Mouse (Mus musculus) cerebellum, adult 11-12 months (tissue): ENCODE measurements around the gene Pkd1.

Source experiments
- DNase-seq: peaks from one replicate; pipeline ENCODE4 v3.0.0; 2022

The Pkd1 gene

DNA sequence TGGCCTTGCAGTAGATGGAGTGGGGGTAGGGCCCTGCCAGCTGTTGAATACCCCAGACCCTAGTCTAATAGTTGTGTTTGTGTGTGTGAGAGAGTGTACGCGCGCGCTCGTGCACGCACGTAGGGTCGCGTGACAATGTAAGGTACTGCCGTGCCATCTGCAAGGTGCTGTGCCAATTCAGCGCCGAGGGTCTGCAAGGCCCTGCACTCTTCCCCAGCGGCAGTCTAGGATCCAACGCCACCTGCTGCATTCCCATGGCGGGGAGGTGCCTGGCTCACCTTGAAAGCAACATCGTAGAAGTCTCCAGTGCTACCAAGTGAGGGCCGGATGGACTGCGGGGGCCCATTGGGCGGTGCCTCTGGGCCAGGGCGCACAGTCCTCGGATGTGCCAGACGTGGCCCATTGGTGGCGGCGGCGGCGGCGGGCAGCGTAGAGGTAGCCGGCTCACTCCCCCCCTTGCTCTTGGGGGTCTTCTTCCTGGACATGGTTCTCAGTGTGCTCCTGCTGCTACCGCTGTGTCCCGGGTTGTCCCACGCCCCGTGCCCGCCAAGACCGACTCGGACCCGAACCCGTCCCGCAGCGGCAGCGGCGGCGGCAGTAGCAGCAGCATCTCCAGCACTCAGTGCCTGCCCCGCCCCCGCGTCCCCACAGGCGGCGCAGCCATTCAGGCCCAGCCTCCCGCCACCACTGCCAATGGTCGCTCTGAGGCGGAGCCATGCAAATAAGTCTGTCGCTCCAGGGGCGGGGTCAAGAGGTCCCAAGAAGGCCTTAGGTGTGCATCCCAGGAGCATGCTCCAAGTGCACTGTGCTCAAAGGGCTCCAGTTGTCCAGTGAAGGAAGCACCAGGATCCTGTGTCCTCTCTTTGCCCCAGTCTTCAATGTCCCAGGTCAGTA lies 16.3 kb upstream of the Pkd1 start:
- DNase-seq: peak; percentile 96

DNA sequence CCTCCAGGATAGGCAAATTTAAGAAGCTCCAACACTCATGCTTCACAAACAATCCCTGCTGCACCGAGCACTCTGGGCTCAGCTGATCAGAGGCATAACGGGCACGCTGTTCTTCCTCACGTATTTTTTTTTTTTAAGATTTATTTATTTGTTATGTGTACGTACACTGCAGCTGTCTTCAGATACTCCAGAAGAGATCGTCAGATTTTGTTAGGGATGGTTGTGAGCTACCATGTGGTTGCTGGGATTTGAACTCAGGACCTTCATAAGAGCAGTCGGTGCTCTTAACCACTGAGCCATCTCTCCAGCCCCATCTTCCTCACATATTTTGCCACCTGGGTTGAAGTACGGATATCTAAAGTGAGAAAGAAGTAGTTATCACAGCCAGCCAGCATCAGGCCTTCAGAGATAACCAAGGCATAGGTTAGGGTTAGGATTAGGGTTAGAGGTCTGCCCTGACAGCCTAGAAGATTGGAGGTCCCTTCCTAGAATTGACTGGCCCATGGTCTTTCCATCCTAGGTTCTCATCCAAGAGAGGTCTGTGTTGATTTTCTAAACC lies 15.4 kb upstream of the Pkd1 start, which contains the start of gene Rab26:
Gene Rab26 (minus strand): TSS at position 51 of the 559 bp plus-strand sequence.
- DNase-seq: no peak

DNA sequence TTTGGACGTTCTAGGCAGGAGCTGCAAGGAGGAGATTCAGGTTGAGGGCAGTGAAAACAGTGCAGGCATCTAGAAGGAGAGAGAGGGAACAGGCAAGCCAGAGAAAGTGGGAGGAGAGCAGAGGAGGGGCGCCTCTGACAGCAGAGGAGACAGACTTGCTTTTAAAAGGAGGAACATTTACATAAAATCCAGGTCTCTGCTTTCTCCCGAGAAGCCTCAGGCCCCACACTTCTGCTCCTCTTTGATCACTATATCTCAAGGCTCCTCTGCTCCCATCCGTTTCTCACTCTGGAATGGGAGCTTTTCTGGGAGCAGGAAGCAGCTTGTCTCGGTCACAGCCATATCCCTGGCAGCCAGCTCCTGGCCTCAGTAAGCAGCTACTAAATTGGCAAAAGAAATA lies 14.3 kb upstream of the Pkd1 start:
- no peak for DNase-seq

DNA sequence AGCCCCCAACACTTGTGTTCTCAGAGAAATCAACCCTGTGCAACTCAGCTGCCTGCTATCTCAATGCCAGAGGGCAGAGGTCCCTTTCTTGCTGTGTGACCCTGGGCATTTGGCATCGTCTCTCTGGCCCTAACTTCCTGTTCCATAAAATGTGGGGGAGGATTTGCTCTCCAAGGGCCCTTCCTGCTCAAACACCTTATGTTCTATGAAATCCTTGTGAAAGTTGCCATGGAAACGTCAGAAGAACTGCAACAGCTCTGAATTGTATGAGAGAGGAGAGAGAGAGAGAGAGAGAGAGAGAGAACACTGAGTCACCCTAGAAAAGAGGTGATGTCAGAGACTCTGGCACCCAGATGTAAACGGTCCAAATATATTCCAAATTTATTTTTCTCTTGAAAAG lies 12.1 kb upstream of the Pkd1 start:
- no peak for DNase-seq

GRCm38 (mm10) chr17:24538950-24539349 lies 10.7 kb upstream of the Pkd1 start:
- peak; percentile 54 for DNase-seq

- DNase-seq: no peak
Measured at GRCm38 (mm10) chr17:24540375-24540774, 9.3 kb upstream of the Pkd1 start.

DNA sequence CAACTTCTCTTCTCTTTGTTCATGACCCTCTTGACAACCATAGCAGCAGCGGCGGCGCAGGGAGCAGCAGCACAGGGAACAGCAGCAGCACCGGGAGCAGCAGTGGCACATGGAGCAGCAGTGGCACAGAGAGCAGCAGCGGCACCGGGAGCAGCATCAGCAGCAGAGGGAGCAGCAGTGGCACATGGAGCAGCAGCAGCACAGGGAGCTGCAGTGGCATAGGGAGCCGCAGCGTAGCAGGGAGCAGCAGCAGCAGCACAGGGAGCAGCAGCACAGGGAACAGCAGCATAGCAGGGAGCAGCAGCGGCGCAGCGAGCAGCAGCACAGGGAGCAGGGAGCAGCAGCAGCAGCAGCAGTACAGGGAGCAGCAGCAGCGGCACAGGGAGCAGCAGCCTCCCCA lies 5.0 kb upstream of the Pkd1 start:
- DNase-seq: peak; percentile 19

GRCm38 (mm10) chr17:24545247-24545646 lies 4.4 kb upstream of the Pkd1 start:
- DNase-seq: no peak

- DNase-seq: no peak
Measured at GRCm38 (mm10) chr17:24546234-24546633, 3.4 kb upstream of the Pkd1 start.

DNA sequence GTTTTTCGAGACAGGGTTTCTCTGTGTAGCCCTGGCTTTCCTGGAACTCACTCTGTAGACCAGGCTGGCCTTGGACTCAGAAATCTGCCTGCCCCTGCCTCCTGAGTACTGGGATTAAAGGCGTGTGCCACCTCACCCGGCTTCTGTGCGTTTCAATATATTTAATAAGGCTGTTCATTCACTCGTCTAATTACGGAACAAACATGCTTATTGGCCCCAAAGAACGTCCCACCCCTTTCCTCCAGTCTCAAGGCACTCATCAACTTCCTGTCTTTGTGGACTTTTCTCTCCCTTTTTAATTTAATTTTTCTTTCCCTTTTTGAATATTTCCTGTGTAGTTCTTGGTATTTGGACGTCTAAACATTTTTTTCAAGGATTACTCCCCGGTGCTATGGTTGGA lies 1.2 kb upstream of the Pkd1 start:
- peak; percentile 55 for DNase-seq

GRCm38 (mm10) chr17:24548921-24549617 lies 565 bp upstream of the Pkd1 start:
- DNase-seq: peak; percentile 85

DNA sequence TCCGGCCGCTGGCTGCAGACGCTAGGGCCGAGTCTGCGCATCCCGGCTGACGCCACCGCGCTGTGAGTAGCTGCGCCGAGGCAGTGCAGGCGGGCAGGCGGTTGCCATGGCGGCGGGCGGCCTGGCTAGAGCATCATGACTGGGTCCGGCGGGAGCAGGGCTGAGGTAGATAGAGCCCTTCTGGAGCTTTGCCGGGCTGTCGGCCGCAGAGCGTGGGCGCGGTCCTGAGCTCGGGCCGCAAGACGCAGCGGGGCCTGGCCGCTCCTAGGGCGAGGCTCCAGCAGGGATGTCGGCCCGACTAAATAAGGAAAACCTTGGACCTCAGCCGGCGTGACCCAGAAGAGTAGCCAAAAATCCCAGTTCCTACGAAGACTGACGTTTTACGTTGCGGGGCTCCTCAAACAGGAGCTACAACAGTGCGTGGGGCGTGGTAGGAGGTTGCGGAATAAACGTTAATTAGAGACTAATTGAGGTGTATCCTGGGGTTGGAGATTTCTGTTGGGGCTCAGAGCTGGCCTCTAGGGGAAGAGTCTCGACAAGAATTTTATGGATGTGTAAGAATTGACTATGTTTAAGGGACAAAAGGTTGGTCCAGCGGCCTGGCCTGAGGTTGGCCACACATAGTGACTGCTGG lies 899 bp downstream of the Pkd1 start:
- peak; percentile 90 for DNase-seq

- DNase-seq: no peak
Measured at GRCm38 (mm10) chr17:24551050-24551444, 1.4 kb downstream of the Pkd1 start.

GRCm38 (mm10) chr17:24557091-24557490 lies 7.5 kb downstream of the Pkd1 start:
- no peak for DNase-seq

DNA sequence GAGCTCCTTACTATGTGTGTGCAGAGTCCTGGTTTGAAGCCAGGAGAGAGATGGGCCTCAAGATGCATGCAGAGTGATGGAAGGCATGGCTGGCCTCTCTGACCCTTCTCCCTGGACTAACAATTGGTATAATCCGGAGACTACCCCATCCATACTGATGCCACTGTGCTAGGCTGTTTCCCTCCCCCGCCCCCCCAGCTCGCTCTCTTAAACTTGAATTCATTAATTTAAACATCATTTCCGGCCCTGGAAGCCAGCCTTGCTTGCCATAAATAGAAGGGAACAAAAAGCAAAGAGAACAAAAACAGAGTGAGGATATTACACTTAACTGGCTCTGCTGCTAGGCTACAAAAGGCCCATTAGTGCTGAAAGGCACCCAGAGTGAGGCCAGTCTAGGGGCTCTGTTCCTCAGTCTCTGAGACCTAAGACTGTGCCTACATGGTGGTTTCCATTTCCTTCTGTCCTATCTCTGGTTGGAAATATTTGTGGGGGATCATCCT lies 9.0 kb downstream of the Pkd1 start:
- DNase-seq: peak; percentile 13

- DNase-seq: peak; percentile 44
Measured at GRCm38 (mm10) chr17:24559146-24559545, 9.5 kb downstream of the Pkd1 start.

- peak; percentile 77 for DNase-seq
Measured at GRCm38 (mm10) chr17:24560301-24561028, 10.8 kb downstream of the Pkd1 start.

GRCm38 (mm10) chr17:24561592-24561991 lies 12.0 kb downstream of the Pkd1 start:
- peak; percentile 5 for DNase-seq

DNA sequence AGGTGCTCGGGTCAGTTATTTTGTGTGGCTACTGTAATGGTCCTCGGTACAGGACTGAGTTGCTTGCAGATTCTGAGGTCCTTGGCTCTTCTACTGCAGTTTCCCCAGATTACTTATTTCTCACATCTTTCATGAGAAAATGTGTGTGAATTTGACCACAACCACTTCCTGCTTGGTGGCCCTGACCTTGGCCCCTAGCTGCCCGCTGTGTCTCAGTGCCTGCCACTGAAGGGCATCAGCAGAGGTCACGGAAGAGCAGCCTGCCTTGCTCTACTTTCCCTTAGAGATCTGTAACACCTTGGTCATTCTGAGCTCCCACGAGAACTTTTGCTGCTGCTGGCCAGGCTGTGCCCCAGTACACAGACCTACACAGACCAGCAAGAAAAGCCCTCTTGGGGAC lies 14.0 kb downstream of the Pkd1 start:
- no peak for DNase-seq

DNA sequence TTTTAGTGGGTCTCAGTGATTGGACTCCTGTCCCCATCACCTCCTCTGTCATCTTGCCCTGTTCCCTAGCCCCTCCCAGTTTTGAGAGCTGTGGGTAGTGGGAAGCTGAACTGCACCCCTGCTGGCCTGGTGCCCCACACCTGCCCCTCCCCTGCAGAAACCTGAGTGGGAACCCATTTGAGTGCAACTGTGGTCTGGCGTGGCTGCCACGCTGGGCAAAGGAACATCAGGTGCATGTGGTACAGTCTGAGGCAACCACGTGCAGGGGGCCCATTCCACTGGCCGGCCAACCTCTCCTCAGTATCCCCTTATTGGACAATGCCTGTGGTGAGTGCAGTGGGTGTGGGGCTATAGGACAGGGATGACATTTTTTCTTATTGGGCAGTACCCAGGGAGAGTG lies 14.8 kb downstream of the Pkd1 start:
- no peak for DNase-seq

DNA sequence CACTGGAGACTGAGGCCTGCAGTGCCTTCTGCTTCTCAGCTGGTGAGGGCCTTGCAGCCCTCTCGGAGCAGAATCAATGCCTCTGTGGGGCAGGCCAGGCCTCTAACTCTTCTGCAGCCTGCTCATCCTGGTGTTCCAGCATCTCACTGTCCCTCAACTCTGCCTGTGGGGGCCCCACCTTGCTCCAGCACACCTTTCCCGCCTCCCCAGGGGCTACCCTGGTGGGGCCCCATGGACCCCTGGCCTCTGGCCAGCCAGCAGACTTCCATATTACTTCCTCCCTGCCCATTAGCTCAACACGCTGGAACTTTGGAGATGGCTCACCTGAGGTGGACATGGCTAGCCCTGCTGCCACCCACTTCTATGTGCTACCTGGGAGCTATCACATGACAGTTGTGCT lies 15.5 kb downstream of the Pkd1 start:
- DNase-seq: no peak

- DNase-seq: no peak
Measured at GRCm38 (mm10) chr17:24565792-24566191, 16.2 kb downstream of the Pkd1 start.
